Mouse (Mus musculus) lung, adult 10 weeks (tissue): ENCODE data around the gene Krtap4-6. TPM values are rescaled to one million over a fixed set of nuclear protein-coding genes. Genes with fewer than 3 reads are reported as not detected.

ENCODE experiments used
- polyA plus RNA-seq: library from polyadenylated mRNA; stranded (reverse); fragments of 350-450 nt; fragmentation: Illumina TruSeq; extraction: RNeasy Lipid Tissue Mini Kit (QIAGEN cat#74804); gene quantifications from one replicate; pipeline ENCODE4 v1.2.3, GENCODE M21; 2014; ENCODE audit warnings: low read depth, low replicate concordance; ENCODE audit not compliant: insufficient read depth

Krtap4-6 gene
- not detected for polyA plus RNA-seq

DNA sequence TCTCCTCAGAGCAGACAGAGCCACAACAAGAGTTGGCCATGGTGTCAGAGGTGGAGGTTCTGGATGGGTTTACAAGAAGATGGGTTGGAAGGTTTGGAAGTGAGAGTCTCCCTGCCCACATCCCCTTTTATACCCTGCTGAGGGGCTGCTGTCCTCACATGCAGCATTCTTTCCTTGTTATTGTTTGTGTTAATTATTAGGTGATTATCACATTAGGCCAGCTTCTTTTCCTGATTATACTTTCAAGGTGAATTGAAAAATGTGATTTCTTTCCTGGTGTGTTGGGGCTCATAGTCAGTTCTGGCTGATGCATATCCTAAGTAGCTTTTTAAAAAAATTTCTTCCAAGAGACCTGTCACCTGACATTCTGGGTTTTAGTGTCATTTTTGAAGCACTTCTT is at the start of gene Krtap4-6:
Gene Krtap4-6 (minus strand): TSS at position 101 of the 400 bp plus-strand sequence.

GRCm38 (mm10) chr11:99690463-99690862 is 24.7 kb upstream of the Krtap4-6 start, which contains the start of gene Gm14190:
TSS of gene Gm14190 (minus strand) at chr11:99690740.

DNA sequence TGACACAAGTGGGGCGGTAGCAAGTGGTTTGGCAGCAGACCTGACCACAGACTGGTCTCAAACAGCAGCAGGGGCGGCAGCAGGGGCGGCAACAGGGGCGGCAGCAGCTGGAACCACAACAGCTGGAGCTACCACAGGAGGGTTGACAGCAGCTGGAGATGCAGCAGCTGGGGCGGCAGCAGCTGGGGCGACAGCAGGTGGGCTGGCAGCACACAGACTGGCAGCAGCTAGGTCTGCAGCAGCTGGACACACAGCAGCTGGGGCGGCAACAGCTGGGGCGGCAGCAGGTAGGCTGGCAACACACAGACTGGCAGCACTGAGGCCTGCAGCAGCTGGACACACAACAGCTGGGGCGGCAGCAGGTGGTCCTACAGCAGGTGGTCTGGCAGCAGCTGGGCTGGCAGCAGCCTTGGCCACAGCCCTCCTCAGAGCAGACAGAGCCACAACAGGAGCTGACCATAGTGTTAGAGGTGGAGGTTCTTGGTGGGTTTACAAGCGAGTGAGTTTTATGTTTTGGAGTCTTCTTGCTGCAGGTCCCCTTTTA is 7.2 kb downstream of the Krtap4-6 start, which contains the start of gene Gm11563:
Gene Gm11563 (minus strand): TSS at position 494 of the 544 bp plus-strand sequence.

DNA sequence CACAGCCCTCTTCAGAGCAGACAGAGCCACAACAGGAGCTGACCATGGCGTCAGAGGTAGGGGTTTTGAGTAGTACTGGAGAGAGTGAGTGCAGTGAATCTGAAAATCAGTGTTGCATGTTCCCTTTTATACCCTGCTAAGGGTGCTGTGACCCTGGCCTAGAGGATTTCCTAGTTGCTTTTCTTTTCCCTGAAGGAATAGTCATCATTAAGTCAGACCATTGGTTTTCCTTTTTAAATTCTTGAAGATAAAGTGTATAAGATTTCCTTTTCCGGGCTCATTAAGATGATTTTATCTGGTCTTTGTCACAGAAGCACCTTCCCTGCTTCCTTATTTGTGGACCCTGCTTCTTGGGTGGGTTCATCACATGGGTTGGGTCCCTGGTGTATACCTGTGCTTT is 15.6 kb downstream of the Krtap4-6 start, which contains the start of gene Gm11555:
Gene Gm11555 (minus strand): TSS at position 101 of the 400 bp plus-strand sequence.

GRCm38 (mm10) chr11:99643635-99644139 is 22.1 kb downstream of the Krtap4-6 start, which contains the start of gene Krtap4-7:
TSS of gene Krtap4-7 (minus strand) at chr11:99644089.

DNA sequence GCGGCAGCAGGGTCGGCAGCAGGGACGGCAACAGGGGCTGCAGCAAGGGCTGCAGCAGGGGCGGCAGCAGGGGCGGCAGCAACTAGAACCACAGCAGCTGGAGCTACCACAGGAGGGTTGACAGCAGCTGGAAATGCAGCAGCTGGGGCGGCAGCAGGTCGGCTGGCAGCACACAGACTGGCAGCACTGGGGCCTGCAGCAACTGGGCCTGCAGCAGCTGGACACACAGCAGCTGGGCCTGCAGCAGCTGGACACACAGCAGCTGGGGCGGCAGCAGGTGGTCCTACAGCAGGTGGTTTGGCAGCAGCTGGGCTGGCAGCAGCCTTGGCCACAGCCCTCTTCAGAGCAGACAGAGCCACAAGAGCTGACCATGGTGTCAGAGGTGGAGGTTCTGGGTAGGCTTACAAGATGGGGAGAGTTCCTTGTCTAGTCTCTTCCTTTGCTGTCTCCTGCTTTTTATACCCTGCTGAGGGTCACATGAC is 31.1 kb downstream of the Krtap4-6 start, which contains the start of gene Krtap4-2:
Gene Krtap4-2 (minus strand): TSS at position 432 of the 482 bp plus-strand sequence.

DNA sequence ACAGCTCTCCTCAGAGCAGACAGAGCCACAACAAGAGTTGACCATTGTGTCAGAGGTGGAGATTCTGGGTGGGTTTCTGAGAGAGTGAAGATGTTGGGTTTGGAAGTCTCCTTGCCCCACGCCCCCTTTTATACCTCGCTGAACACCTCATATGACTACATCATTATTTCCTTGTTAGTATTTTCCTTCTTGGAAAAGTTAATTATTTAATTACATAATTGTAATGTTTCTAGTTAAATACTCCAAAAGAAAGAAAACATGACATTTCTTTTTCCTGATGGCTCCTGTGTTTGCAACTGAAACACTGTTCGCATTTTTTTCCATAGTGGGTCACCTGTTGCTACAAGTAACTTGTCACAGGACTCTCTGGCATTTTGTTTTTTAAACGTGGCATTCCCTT is 37.6 kb downstream of the Krtap4-6 start, which contains the start of gene Krtap4-1:
Gene Krtap4-1 (minus strand): TSS at position 101 of the 400 bp plus-strand sequence.

GRCm38 (mm10) chr11:99620335-99620734 is 45.4 kb downstream of the Krtap4-6 start, which contains the start of gene Gm11562:
TSS of gene Gm11562 (minus strand) at chr11:99620435.

Other genes starting within 250 kb of the Krtap4-6 start
- gene Krt12, start 243.7 kb downstream of the Krtap4-6 start, polyA plus RNA-seq: not detected
- gene Krt20, start 227.8 kb downstream of the Krtap4-6 start, polyA plus RNA-seq: not detected
- gene Krt23, start 172.8 kb downstream of the Krtap4-6 start, polyA plus RNA-seq: 18.8 TPM
- not detected for gene Krt39, start 144.6 kb downstream of the Krtap4-6 start, polyA plus RNA-seq
- not detected for gene Krt40, start 122.8 kb downstream of the Krtap4-6 start, polyA plus RNA-seq
- gene Krtap3-3, start 115.1 kb downstream of the Krtap4-6 start, polyA plus RNA-seq: not detected
- not detected for gene Krtap3-2, start 109.1 kb downstream of the Krtap4-6 start, polyA plus RNA-seq
- not detected for gene Gm11939, start 106.5 kb downstream of the Krtap4-6 start, polyA plus RNA-seq
- gene Krtap3-1, start 99.3 kb downstream of the Krtap4-6 start, polyA plus RNA-seq: not detected
- not detected for gene Krtap1-5, start 84.9 kb downstream of the Krtap4-6 start, polyA plus RNA-seq
- not detected for gene Krtap1-4, start 82.3 kb downstream of the Krtap4-6 start, polyA plus RNA-seq
- not detected for gene Krtap1-3, start 74.6 kb downstream of the Krtap4-6 start, polyA plus RNA-seq
- gene Krtap9-3, start 67.9 kb downstream of the Krtap4-6 start, polyA plus RNA-seq: not detected
- not detected for gene Gm11938, start 62.7 kb downstream of the Krtap4-6 start, polyA plus RNA-seq
- not detected for gene Gm11937, start 55.8 kb downstream of the Krtap4-6 start, polyA plus RNA-seq
- not detected for gene Krtap2-4, start 51.1 kb downstream of the Krtap4-6 start, polyA plus RNA-seq
- not detected for gene Gm11562, start 45.5 kb downstream of the Krtap4-6 start, polyA plus RNA-seq
- not detected for gene Krtap4-1, start 37.7 kb downstream of the Krtap4-6 start, polyA plus RNA-seq
- gene Krtap4-2, start 30.9 kb downstream of the Krtap4-6 start, polyA plus RNA-seq: not detected
- gene Krtap4-7, start 21.9 kb downstream of the Krtap4-6 start, polyA plus RNA-seq: not detected
- not detected for gene Gm11555, start 15.7 kb downstream of the Krtap4-6 start, polyA plus RNA-seq
- not detected for gene Gm11563, start 7.0 kb downstream of the Krtap4-6 start, polyA plus RNA-seq
- not detected for gene Gm14190, start 24.8 kb upstream of the Krtap4-6 start, polyA plus RNA-seq
- gene Gm14180, start 68.3 kb upstream of the Krtap4-6 start, polyA plus RNA-seq: not detected
- gene Gm11595, start 107.0 kb upstream of the Krtap4-6 start, polyA plus RNA-seq: not detected
- not detected for gene Krtap4-8, start 114.7 kb upstream of the Krtap4-6 start, polyA plus RNA-seq
- not detected for gene Krtap4-9, start 119.2 kb upstream of the Krtap4-6 start, polyA plus RNA-seq
- gene Gm11596, start 127.5 kb upstream of the Krtap4-6 start, polyA plus RNA-seq: not detected
- not detected for gene Gm11569, start 133.0 kb upstream of the Krtap4-6 start, polyA plus RNA-seq
- gene Gm11554, start 138.5 kb upstream of the Krtap4-6 start, polyA plus RNA-seq: not detected
- gene Krtap4-13, start 143.9 kb upstream of the Krtap4-6 start, polyA plus RNA-seq: not detected
- not detected for gene Gm11564, start 149.7 kb upstream of the Krtap4-6 start, polyA plus RNA-seq
- gene 2300003K06Rik, start 172.1 kb upstream of the Krtap4-6 start, polyA plus RNA-seq: not detected
- gene Krtap4-16, start 185.6 kb upstream of the Krtap4-6 start, polyA plus RNA-seq: not detected
- gene Gm11568, start 192.0 kb upstream of the Krtap4-6 start, polyA plus RNA-seq: not detected
- gene Gm11559, start 198.5 kb upstream of the Krtap4-6 start, polyA plus RNA-seq: not detected
- gene Krtap9-1, start 207.4 kb upstream of the Krtap4-6 start, polyA plus RNA-seq: not detected
- not detected for gene Gm11567, start 213.2 kb upstream of the Krtap4-6 start, polyA plus RNA-seq
- not detected for gene Krtap31-1, start 242.0 kb upstream of the Krtap4-6 start, polyA plus RNA-seq
- not detected for gene Gm11565, start 248.8 kb upstream of the Krtap4-6 start, polyA plus RNA-seq